Mouse (Mus musculus) cortical plate, adult 2 months (tissue): Measurements from ENCODE around the gene Pex26.

Source experiments
- CTCF ChIP-seq: fragments of 200-500 bp; IDR thresholded peaks from 2 replicates; pipeline ENCODE4 v1.5.1; 2011; ENCODE audit warnings: mild to moderate bottlenecking, control low read depth, low read length; ENCODE audit not compliant: insufficient read depth; ENCODE audit errors: extremely low read depth
- POLR2A ChIP-seq: fragments of 200-500 bp; IDR thresholded peaks from 2 replicates; pipeline ENCODE4 v1.6.1; 2011; ENCODE audit warnings: mild to moderate bottlenecking, low read length, control low read depth; ENCODE audit not compliant: insufficient read depth; ENCODE audit errors: extremely low read depth

DNA sequence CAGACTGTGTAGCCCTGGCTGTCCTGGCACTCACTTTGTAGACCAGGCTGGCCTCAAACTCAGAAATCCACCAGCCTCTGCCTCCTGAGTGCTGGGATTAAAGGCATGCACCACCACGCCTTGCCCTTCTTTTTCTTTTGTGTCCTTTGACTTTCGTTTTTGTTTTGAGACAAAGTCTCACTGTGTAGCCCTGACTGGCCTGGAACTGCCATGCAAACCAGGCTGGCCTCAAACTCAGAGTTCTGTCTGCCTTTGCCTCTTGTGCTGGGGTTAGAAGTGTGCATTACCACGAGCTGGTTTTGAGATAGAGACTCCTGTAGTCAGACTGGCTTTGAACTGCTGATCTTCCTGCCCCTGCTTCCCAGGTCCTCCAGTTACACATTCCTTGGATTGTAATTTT lies 49.2 kb upstream of the Pex26 start:
- no peak for TF ChIP-seq POLR2A
- no peak for TF ChIP-seq CTCF
